Mouse (Mus musculus) granulocyte monocyte progenitor cell, adult 5-6 weeks (primary cell): ENCODE results near the gene Steap1. TPM values are rescaled to one million over a fixed set of nuclear protein-coding genes. Genes with fewer than 3 reads are reported as not detected.

Experiments used
- ATAC-seq: replicated peaks from 2 replicates; pipeline ENCODE4 v1.8.0; 2016; ENCODE audit warnings: mild to moderate bottlenecking, moderate TSS enrichment, inconsistent platforms; ENCODE audit not compliant: poor library complexity, severe bottlenecking
- total RNA-seq, 2 experiments: library from RNA; stranded (forward) in 1 of 2; stranded (reverse) in 1 of 2; fragments of 200-712, 200-1000 nt in 1 of 2; fragments of >200 nt in 1 of 2; fragmentation: Nextera tagmentation in 1 of 2; gene quantifications; 2 replicates each; pipeline ENCODE4 v1.2.3; 2014 to 2017

The Steap1 gene
- total RNA-seq (2014; fragmentation: Nextera tagmentation), result not detected in 2 replicates
- not detected in 2 replicates for total RNA-seq (2017)

GRCm38 (mm10) chr5:5748866-5749682 is at the start of gene Steap1:
TSS of gene Steap1 (minus strand) at chr5:5749326.
- ATAC-seq, result peak; percentile 95

GRCm38 (mm10) chr5:5787106-5787505 is 38.0 kb upstream of the Steap1 start:
- no peak for ATAC-seq

- ATAC-seq, result no peak
These were observed 7.4 kb upstream of the Steap1 start for GRCm38 (mm10) chr5:5756392-5757019.

- peak; percentile 68 for ATAC-seq
These were observed 5.9 kb upstream of the Steap1 start for GRCm38 (mm10) chr5:5755039-5755438.

GRCm38 (mm10) chr5:5749772-5750222 is 671 bp upstream of the Steap1 start:
- ATAC-seq, result peak; percentile 66

GRCm38 (mm10) chr5:5734445-5734844 is 14.7 kb downstream of the Steap1 start:
- ATAC-seq, result no peak

GRCm38 (mm10) chr5:5732858-5733257 is 16.3 kb downstream of the Steap1 start:
- ATAC-seq, result no peak

- no peak for ATAC-seq
These were observed 16.9 kb downstream of the Steap1 start for GRCm38 (mm10) chr5:5732208-5732607.

- ATAC-seq, result no peak
These were observed 19.2 kb downstream of the Steap1 start for GRCm38 (mm10) chr5:5729904-5730303.

GRCm38 (mm10) chr5:5722217-5722616 is 26.9 kb downstream of the Steap1 start:
- no peak for ATAC-seq

- no peak for ATAC-seq
These were observed 38.1 kb downstream of the Steap1 start for GRCm38 (mm10) chr5:5711032-5711431.

GRCm38 (mm10) chr5:5707341-5708278 is 41.5 kb downstream of the Steap1 start:
- no peak for ATAC-seq

GRCm38 (mm10) chr5:5705019-5705418 is 44.1 kb downstream of the Steap1 start:
- no peak for ATAC-seq

GRCm38 (mm10) chr5:5700386-5700785 is 48.7 kb downstream of the Steap1 start:
- ATAC-seq, result no peak

- ATAC-seq, result no peak
These were observed 50.3 kb downstream of the Steap1 start for GRCm38 (mm10) chr5:5698830-5699229.

- ATAC-seq, result no peak
These were observed 53.7 kb downstream of the Steap1 start for GRCm38 (mm10) chr5:5695401-5695942.

GRCm38 (mm10) chr5:5693956-5694653 is 55.0 kb downstream of the Steap1 start, which contains the start of gene Steap2:
TSS of gene Steap2 (minus strand) at chr5:5694578.
- peak; percentile 65 for ATAC-seq

GRCm38 (mm10) chr5:5693541-5693955 is 55.6 kb downstream of the Steap1 start:
- peak; percentile 9; the same call in 1 of the 2 replicates for ATAC-seq

- no peak for ATAC-seq
These were observed 56.9 kb downstream of the Steap1 start for GRCm38 (mm10) chr5:5692167-5692738.
